Mouse (Mus musculus) stomach, embryonic 16.5 days (tissue): ENCODE data around the gene Stmnd1. TPM values are rescaled to one million over a fixed set of nuclear protein-coding genes. Genes with fewer than 3 reads are reported as not detected.

ENCODE experiments used
- ATAC-seq: fragments of 200-750 bp; cut with Nextera tagmentation; 2 replicates; pipeline ENCODE4 v1.8.0; 2017; ENCODE audit warnings: moderate number of reproducible peaks, moderate TSS enrichment; ENCODE audit not compliant: insufficient read depth, low FRiP score
- H3K27ac ChIP-seq: fragments of 300-500 bp; sonication (generic); 2 replicates; pipeline ENCODE4 v1.5.1; 2014; ENCODE audit warnings: low read length
- H3K27me3 ChIP-seq: fragments of 300-500 bp; sonication (generic); 2 replicates; pipeline ENCODE4 v1.6.1; 2014; ENCODE audit warnings: low read length, control low read depth, mixed read lengths; ENCODE audit not compliant: control insufficient read depth, insufficient read depth
- H3K36me3 ChIP-seq: fragments of 300-500 bp; sonication (generic); 2 replicates; pipeline ENCODE4 v1.6.1; 2014; ENCODE audit warnings: low read length; ENCODE audit not compliant: control insufficient read depth, insufficient read depth
- H3K4me1 ChIP-seq: fragments of 300-500 bp; sonication (generic); 2 replicates; pipeline ENCODE4 v1.6.1; 2014; ENCODE audit warnings: low read length, control low read depth, mixed read lengths; ENCODE audit not compliant: control insufficient read depth, insufficient read depth
- H3K4me2 ChIP-seq: fragments of 300-500 bp; sonication (generic); 2 replicates; pipeline ENCODE4 v1.6.1; 2014; ENCODE audit warnings: low read depth, low read length, mixed read lengths
- H3K4me3 ChIP-seq: fragments of 300-500 bp; sonication (generic); replicated peaks from 2 replicates; pipeline ENCODE4 v1.5.1; 2014; ENCODE audit warnings: mild to moderate bottlenecking, low read length
- H3K9ac ChIP-seq: fragments of 300-500 bp; sonication (generic); 2 replicates; pipeline ENCODE4 v1.6.1; 2014; ENCODE audit warnings: low read length
- H3K9me3 ChIP-seq: fragments of 300-500 bp; sonication (generic); replicated peaks from 2 replicates; pipeline ENCODE4 v1.6.1; 2016; ENCODE audit warnings: low read length, control low read depth; ENCODE audit not compliant: control insufficient read depth
- WGBS: fragments of 180-500 bp; shearing (Covaris S2); extraction: QIAGEN DNeasy Blood & Tissue Kit; methylation state at CpG from one replicate; pipeline ENCODE4 v1.1.7; 2014; 5-methylcytosine and 5-hydroxymethylcytosine counted together
- polyA plus RNA-seq: library from polyadenylated mRNA; unstranded; fragments of >200 nt; fragmentation: Nextera tagmentation; extraction: Ambion mirVana; gene quantifications from 2 replicates; pipeline ENCODE4 v1.2.1, GENCODE M21; 2015

Gene Stmnd1
- polyA plus RNA-seq, 1 experiment from 2014 or later, result 0.19 TPM

DNA sequence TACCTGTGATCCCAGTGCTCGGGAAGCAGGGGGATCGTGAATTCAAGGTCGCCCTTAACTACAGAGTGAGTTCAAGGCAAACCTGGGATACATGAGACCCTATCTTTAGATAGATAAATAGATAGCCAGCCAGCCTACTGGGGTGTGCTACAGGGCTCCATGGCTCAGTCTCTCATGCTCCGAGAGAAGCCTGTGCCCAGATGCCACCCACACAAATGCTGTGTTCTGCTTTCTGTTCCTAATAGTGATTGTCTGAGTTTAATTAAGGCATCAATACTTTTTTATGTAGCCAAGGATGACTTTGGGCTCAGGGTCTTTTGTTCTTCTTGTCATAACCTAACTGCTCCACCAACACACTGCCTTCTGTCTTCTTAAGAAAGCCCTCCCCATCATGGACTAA lies 2.2 kb downstream of the Stmnd1 start:
- Histone ChIP-seq H3K27ac (no peak overlapping the region), H3K27me3 (no peaks in the 10 kb centered on the region), H3K4me3 (no peak overlapping the region), H3K4me1 (peaks cover 7% of the 10 kb centered on the region; the same call in 1 of the 2 replicates), H3K9me3 (no peaks in the 10 kb centered on the region), H3K9ac (no peak overlapping the region), H3K4me2 (no peak overlapping the region), H3K36me3 (no peaks in the 10 kb centered on the region)
- 89% methylated on average over 4 of the region's 4 CpGs for WGBS
- ATAC-seq, result no peak

DNA sequence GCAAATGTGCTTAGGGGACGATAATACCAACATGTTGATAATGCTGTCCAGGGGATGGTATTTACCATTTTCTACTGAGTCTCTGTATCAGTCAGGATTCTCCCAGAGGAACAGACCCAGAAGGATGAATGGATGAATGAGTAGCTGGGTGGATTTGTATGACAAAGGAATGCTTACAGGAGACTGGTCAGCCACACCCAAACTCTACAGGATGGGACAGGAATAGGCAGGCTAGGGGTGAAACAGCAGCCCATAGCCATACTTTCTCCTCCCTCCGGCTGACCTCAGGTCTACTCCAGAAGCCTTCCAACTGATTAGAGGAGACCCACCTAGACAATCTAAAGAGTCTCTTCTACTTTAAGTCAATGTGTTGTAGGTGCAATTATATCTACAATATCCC lies 9.0 kb downstream of the Stmnd1 start:
- Histone ChIP-seq H3K9me3 (no peaks in the 10 kb centered on the region), H3K27ac (no peak overlapping the region), H3K4me1 (no peaks in the 10 kb centered on the region), H3K27me3 (no peaks in the 10 kb centered on the region), H3K4me3 (no peak overlapping the region), H3K4me2 (no peak overlapping the region), H3K36me3 (no peaks in the 10 kb centered on the region), H3K9ac (no peak overlapping the region)
- ATAC-seq, result no peak
- WGBS, result 84% methylated on average over 2 of the region's 2 CpGs

DNA sequence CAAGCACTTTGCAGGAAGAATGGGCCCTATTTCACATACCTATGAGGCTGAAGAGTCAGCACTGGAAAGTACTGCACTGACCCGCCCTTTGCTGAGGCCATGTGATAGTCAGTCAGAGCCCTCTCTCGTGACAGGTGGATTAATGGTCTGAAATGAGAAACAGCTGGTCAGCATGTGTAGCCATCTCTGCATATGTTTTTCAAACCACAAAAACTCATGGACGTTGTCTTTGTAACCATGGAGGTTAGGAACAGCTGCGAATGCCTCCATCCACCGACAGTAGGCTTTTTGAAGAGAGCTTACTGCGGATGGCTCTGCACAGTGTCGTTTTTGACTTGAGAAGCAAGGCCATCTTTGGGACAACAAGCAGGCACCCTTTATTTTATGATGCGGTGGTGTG lies 14.3 kb downstream of the Stmnd1 start:
- H3K4me1 ChIP-seq, result no peaks in the 10 kb centered on the region
- H3K4me3 ChIP-seq, result no peak overlapping the region
- no peak overlapping the region for H3K27ac ChIP-seq
- H3K9ac ChIP-seq, result no peak overlapping the region
- no peak for ATAC-seq
- H3K36me3 ChIP-seq, result no peaks in the 10 kb centered on the region
- H3K4me2 ChIP-seq, result no peak overlapping the region
- no peaks in the 10 kb centered on the region for H3K9me3 ChIP-seq
- no peaks in the 10 kb centered on the region for H3K27me3 ChIP-seq
- 47% methylated on average over 8 of the region's 8 CpGs for WGBS

DNA sequence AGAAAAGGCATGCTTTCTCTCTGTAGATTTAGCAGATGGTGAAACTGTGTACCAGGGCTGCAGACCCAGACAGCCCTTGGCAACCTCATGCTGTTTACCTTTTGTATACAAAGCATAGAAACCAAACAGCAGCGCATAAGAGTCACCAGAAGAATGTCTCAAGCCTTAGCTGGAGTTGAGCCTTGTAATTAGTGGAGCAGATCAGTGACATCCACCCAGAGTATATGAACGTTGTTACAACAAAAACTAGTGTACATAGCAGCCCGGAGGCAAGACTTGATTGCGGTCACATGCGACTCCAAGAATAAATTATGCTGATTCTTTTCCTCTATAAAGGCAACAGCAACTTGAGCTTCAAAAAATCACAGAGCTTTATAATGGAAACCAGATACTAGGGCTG lies 14.9 kb downstream of the Stmnd1 start:
- Histone ChIP-seq H3K27ac (no peak overlapping the region), H3K4me1 (no peaks in the 10 kb centered on the region), H3K4me3 (no peak overlapping the region), H3K4me2 (no peak overlapping the region), H3K36me3 (no peaks in the 10 kb centered on the region), H3K9ac (no peak overlapping the region), H3K27me3 (no peaks in the 10 kb centered on the region), H3K9me3 (no peaks in the 10 kb centered on the region)
- WGBS, result 82% methylated on average over 5 of the region's 5 CpGs
- no peak for ATAC-seq

DNA sequence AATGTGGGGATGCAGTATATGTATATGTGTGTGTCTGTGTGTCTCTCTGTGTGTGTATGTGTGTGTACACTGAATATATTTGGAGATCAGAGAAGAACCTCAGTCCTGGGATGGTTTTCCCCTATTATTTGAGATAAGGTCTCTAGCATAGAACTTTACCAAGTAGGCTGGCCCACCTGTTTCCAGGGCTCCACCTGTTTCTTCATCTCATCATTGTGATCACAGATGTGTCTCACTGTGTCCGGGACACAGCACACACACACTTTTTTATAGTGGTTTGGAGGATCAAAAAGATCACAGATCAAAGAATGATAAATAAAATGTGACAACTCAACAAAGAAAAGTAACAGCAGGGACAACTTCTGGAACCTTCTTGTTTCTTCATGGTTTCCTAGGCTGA lies 17.0 kb downstream of the Stmnd1 start:
- H3K27me3 ChIP-seq, result no peaks in the 10 kb centered on the region
- H3K4me2 ChIP-seq, result no peak overlapping the region
- no peak for ATAC-seq
- no peaks in the 10 kb centered on the region for H3K4me1 ChIP-seq
- H3K9me3 ChIP-seq, result no peaks in the 10 kb centered on the region
- WGBS, result 74% methylated on average over 1 of the region's 1 CpGs
- H3K9ac ChIP-seq, result no peak overlapping the region
- H3K36me3 ChIP-seq, result no peaks in the 10 kb centered on the region
- no peak overlapping the region for H3K4me3 ChIP-seq
- H3K27ac ChIP-seq, result no peak overlapping the region

DNA sequence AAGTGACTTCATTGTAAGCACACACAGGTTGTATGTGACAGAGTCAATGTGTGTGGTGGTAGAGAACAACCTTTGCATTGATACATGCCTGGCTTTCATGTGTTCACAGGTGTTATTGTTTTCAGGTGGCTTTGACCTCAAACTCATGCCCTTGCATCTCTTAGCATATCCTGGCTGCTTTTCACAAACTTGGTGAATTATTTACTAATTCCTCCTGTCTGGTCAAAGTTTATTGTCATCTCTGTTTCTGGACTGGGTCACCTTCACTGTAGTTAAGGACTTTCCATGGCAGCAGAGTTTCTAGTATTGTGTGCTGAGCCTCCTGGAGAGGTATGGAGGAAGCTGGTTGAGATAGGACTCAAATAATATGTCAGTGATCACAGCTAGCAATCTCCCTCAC lies 20.8 kb downstream of the Stmnd1 start:
- Histone ChIP-seq H3K4me1 (no peaks in the 10 kb centered on the region), H3K4me3 (no peak overlapping the region), H3K9ac (no peak overlapping the region), H3K4me2 (no peak overlapping the region), H3K27me3 (no peaks in the 10 kb centered on the region), H3K36me3 (no peaks in the 10 kb centered on the region), H3K9me3 (no peaks in the 10 kb centered on the region), H3K27ac (no peak overlapping the region)
- no peak for ATAC-seq

DNA sequence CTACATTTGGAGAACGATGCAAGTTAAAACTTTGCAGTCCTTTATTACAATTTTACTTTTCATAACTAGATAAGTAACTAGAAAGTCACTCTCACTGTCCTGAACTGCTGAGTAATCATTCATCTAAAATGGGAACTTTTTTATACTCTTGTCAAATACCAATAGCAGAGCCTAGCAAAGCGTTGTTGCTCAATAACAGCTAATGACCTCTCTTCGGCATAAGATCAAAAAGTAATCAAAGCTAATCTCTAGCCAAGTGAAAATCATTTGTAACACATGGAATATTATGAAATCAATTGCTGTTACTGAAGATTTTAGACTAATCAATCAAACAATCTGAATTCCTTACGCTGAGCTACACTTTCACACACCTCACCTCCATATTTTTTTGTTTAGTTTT lies 24.2 kb downstream of the Stmnd1 start:
- no peaks in the 10 kb centered on the region for H3K9me3 ChIP-seq
- H3K4me1 ChIP-seq, result no peaks in the 10 kb centered on the region
- no peak overlapping the region for H3K27ac ChIP-seq
- WGBS, result 81% methylated on average over 4 of the region's 4 CpGs
- H3K9ac ChIP-seq, result no peak overlapping the region
- no peaks in the 10 kb centered on the region for H3K36me3 ChIP-seq
- H3K27me3 ChIP-seq, result no peaks in the 10 kb centered on the region
- no peak overlapping the region for H3K4me3 ChIP-seq
- no peak overlapping the region for H3K4me2 ChIP-seq
- no peak for ATAC-seq

DNA sequence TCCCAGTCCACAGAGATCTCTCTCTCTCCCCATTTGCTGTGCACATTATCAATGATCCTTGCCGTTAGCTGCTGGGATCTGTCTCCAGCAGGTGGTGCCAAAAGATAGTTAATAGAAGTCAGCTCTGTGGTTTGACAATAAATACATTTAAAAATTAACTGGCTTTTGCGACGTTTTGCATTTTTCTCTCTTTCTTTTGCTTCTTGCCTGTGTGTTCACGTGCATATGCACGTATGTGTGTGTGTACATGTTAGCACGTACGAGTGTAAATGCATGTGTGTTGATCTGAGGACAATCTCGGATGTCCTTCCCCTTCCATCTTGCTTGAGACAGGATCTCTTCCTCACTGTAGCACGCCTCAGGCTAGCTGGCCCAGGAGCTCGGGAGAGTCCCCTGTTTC lies 37.3 kb downstream of the Stmnd1 start:
- ATAC-seq, result no peak
- H3K9me3 ChIP-seq, result peaks cover under 1% of the 10 kb centered on the region; the same call in 1 of the 2 replicates
- no peaks in the 10 kb centered on the region for H3K36me3 ChIP-seq
- no peak overlapping the region for H3K4me3 ChIP-seq
- H3K9ac ChIP-seq, result no peak overlapping the region
- WGBS, result 45% methylated on average over 10 of the region's 10 CpGs
- no peaks in the 10 kb centered on the region for H3K27me3 ChIP-seq
- H3K27ac ChIP-seq, result no peak overlapping the region
- no peaks in the 10 kb centered on the region for H3K4me1 ChIP-seq
- no peak overlapping the region for H3K4me2 ChIP-seq

DNA sequence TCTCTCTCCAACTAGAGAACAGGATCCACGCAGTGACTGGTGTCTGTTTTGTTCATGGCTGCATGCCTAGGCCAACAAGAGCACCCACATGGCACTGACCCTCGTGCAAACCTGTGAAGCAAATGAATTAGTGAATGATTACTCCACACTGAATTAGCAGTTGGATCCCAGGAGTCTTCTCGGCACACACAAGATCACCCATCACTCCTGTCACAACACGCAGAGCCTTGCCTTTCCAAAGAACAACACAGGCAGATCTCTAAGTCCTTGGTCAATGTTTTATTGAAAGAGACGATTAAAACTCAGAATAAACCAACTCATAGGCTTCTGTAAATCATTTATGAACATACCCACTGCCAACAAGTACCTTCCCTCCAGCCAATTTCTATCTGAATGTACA lies 39.7 kb downstream of the Stmnd1 start:
- Histone ChIP-seq H3K4me2 (no peak overlapping the region), H3K36me3 (no peaks in the 10 kb centered on the region), H3K27ac (no peak overlapping the region), H3K4me1 (no peaks in the 10 kb centered on the region), H3K9me3 (peaks cover 4% of the 10 kb centered on the region; the same call in 1 of the 2 replicates), H3K4me3 (no peak overlapping the region), H3K27me3 (no peaks in the 10 kb centered on the region), H3K9ac (no peak overlapping the region)
- WGBS, result 58% methylated on average over 5 of the region's 5 CpGs
- ATAC-seq, result no peak

DNA sequence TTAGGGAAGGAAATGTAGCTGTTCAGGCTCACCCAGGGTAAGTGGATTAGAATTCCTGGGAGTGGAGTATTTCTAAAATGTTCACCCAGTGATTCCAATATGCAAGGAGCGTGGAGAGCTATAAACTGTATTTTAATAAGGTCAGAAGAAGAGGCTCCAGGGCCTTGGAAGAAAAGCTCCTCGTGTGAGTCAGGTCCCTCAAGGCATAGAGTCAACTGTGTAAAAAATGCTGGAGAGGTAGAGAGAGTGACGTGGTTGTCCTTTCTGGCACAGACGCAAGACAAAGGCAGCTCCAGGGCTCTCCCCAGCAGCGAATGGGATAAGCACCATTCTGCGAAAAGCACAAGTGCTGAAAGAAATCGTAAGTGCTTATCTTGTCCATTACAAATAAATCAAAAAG lies 41.6 kb downstream of the Stmnd1 start:
- Histone ChIP-seq H3K36me3 (no peaks in the 10 kb centered on the region), H3K4me1 (no peaks in the 10 kb centered on the region), H3K27me3 (no peaks in the 10 kb centered on the region), H3K4me3 (no peak overlapping the region), H3K4me2 (no peak overlapping the region), H3K9ac (no peak overlapping the region), H3K9me3 (peaks cover 4% of the 10 kb centered on the region; the same call in 1 of the 2 replicates), H3K27ac (no peak overlapping the region)
- no peak for ATAC-seq
- WGBS, result 93% methylated on average over 7 of the region's 7 CpGs
